Mouse (Mus musculus): ENCODE data around the gene Cygb. TPM values are rescaled to one million over a fixed set of nuclear protein-coding genes. Genes with fewer than 3 reads are reported as not detected.

The Cygb gene
- polyA plus RNA-seq, 1 experiment from 2014 or later: 0.60 TPM

GRCm38 (mm10) chr11:116653234-116653633 lies 879 bp downstream of the Cygb start, which contains the start of gene Prcd:
Gene Prcd, plus strand, starts transcription at chr11:116653534.
- DNase-seq: no peak
- Histone ChIP-seq H3K4me3 (replicated peaks) (peak within 1 kb of the TSS; percentile 47), H3K27ac (no peak within 1 kb of the TSS), H3K27me3 (peaks cover 65% of the 10 kb centered on the region), H3K9ac (no peak within 1 kb of the TSS), H3K4me2 (peak within 1 kb of the TSS; percentile 64), H3K9me3 (replicated peaks) (no peaks in the 10 kb centered on the region), H3K36me3 (no peaks in the 10 kb centered on the region), H3K4me1 (replicated peaks) (peaks cover 37% of the 10 kb centered on the region)
- ATAC-seq (ENCODE audit: low read depth): no peak
- 10% methylated on average over 10 of the region's 10 CpGs for WGBS (ENCODE audit: insufficient replicate concordance)

- ATAC-seq (ENCODE audit: low read depth): no peak
- Histone ChIP-seq H3K4me2 (no peak overlapping the region), H3K27me3 (peaks cover 65% of the 10 kb centered on the region), H3K9ac (no peak overlapping the region), H3K4me1 (replicated peaks) (peaks cover 37% of the 10 kb centered on the region), H3K9me3 (replicated peaks) (no peaks in the 10 kb centered on the region), H3K27ac (no peak overlapping the region), H3K4me3 (replicated peaks) (no peak overlapping the region), H3K36me3 (no peaks in the 10 kb centered on the region)
- 57% methylated on average over 25 of the region's 25 CpGs for WGBS (ENCODE audit: insufficient replicate concordance)
- DNase-seq: no peak
Measured at GRCm38 (mm10) chr11:116652330-116653098, 1.6 kb downstream of the Cygb start.

GRCm38 (mm10) chr11:116651339-116651738 lies 2.8 kb downstream of the Cygb start:
- no peak overlapping the region for H3K9ac ChIP-seq
- WGBS (ENCODE audit: insufficient replicate concordance): 64% methylated on average over 8 of the region's 8 CpGs
- DNase-seq: no peak
- no peak overlapping the region for H3K4me3 ChIP-seq (replicated peaks)
- no peak overlapping the region for H3K4me2 ChIP-seq
- H3K27me3 ChIP-seq: peaks cover 64% of the 10 kb centered on the region
- no peak overlapping the region for H3K27ac ChIP-seq
- peaks cover 38% of the 10 kb centered on the region for H3K4me1 ChIP-seq (replicated peaks)
- H3K36me3 ChIP-seq: no peaks in the 10 kb centered on the region
- no peaks in the 10 kb centered on the region for H3K9me3 ChIP-seq (replicated peaks)
- no peak for ATAC-seq (ENCODE audit: low read depth)

GRCm38 (mm10) chr11:116650811-116651210 lies 3.3 kb downstream of the Cygb start:
- 76% methylated on average over 8 of the region's 8 CpGs for WGBS (ENCODE audit: insufficient replicate concordance)
- Histone ChIP-seq H3K27ac (no peak overlapping the region), H3K9me3 (replicated peaks) (no peaks in the 10 kb centered on the region), H3K4me1 (replicated peaks) (peaks cover 38% of the 10 kb centered on the region), H3K27me3 (peaks cover 63% of the 10 kb centered on the region), H3K9ac (no peak overlapping the region), H3K36me3 (no peaks in the 10 kb centered on the region), H3K4me2 (no peak overlapping the region), H3K4me3 (replicated peaks) (no peak overlapping the region)
- DNase-seq (no peak), ATAC-seq (ENCODE audit: low read depth) (no peak)

- no peak for ATAC-seq (ENCODE audit: low read depth)
- peaks cover 38% of the 10 kb centered on the region for H3K4me1 ChIP-seq (replicated peaks)
- H3K9ac ChIP-seq: no peak overlapping the region
- peaks cover 61% of the 10 kb centered on the region for H3K27me3 ChIP-seq
- H3K9me3 ChIP-seq (replicated peaks): no peaks in the 10 kb centered on the region
- no peak overlapping the region for H3K4me3 ChIP-seq (replicated peaks)
- DNase-seq: no peak
- H3K27ac ChIP-seq: no peak overlapping the region
- 77% methylated on average over 13 of the region's 13 CpGs for WGBS (ENCODE audit: insufficient replicate concordance)
- H3K4me2 ChIP-seq: no peak overlapping the region
- H3K36me3 ChIP-seq: no peaks in the 10 kb centered on the region
Measured at GRCm38 (mm10) chr11:116649711-116650337, 4.3 kb downstream of the Cygb start.

- WGBS (ENCODE audit: insufficient replicate concordance): 72% methylated on average over 10 of the region's 10 CpGs
- DNase-seq (no peak), ATAC-seq (ENCODE audit: low read depth) (no peak)
- Histone ChIP-seq H3K27ac (no peak overlapping the region), H3K9me3 (replicated peaks) (no peaks in the 10 kb centered on the region), H3K36me3 (no peaks in the 10 kb centered on the region), H3K9ac (no peak overlapping the region), H3K4me1 (replicated peaks) (peaks cover 36% of the 10 kb centered on the region), H3K4me2 (no peak overlapping the region), H3K27me3 (peaks cover 61% of the 10 kb centered on the region), H3K4me3 (replicated peaks) (no peak overlapping the region)
Measured at GRCm38 (mm10) chr11:116648976-116649375, 5.1 kb downstream of the Cygb start.

- DNase-seq (no peak), ATAC-seq (ENCODE audit: low read depth) (no peak)
- Histone ChIP-seq H3K4me2 (no peak overlapping the region), H3K9me3 (replicated peaks) (no peaks in the 10 kb centered on the region), H3K27ac (peak overlapping the region; percentile 72), H3K36me3 (no peaks in the 10 kb centered on the region), H3K4me1 (replicated peaks) (peaks cover 36% of the 10 kb centered on the region), H3K4me3 (replicated peaks) (no peak overlapping the region), H3K9ac (no peak overlapping the region), H3K27me3 (peaks cover 61% of the 10 kb centered on the region)
- WGBS (ENCODE audit: insufficient replicate concordance): 61% methylated on average over 18 of the region's 18 CpGs
Measured at GRCm38 (mm10) chr11:116648213-116648921, 5.7 kb downstream of the Cygb start.

- Histone ChIP-seq H3K4me2 (peak overlapping the region; percentile 27; the same call in 1 of the 2 replicates), H3K9ac (peak overlapping the region; percentile 52), H3K36me3 (no peaks in the 10 kb centered on the region), H3K4me3 (replicated peaks) (no peak overlapping the region), H3K9me3 (replicated peaks) (no peaks in the 10 kb centered on the region), H3K27ac (peak overlapping the region; percentile 72), H3K4me1 (replicated peaks) (peaks cover 36% of the 10 kb centered on the region), H3K27me3 (peaks cover 52% of the 10 kb centered on the region)
- DNase-seq (peak; percentile 48), ATAC-seq (ENCODE audit: low read depth) (peak; percentile 85)
- 33% methylated on average over 11 of the region's 11 CpGs for WGBS (ENCODE audit: insufficient replicate concordance)
Measured at GRCm38 (mm10) chr11:116647340-116647991, 6.6 kb downstream of the Cygb start.

- peaks cover 36% of the 10 kb centered on the region for H3K4me1 ChIP-seq (replicated peaks)
- H3K9me3 ChIP-seq (replicated peaks): no peaks in the 10 kb centered on the region
- H3K4me3 ChIP-seq (replicated peaks): no peak overlapping the region
- 0 out of 2 replicates have a peak overlapping the region, but pooled peaks have one; percentile 27 for H3K4me2 ChIP-seq
- peak overlapping the region; percentile 52; the same call in 1 of the 2 replicates for H3K9ac ChIP-seq
- peaks cover 45% of the 10 kb centered on the region for H3K27me3 ChIP-seq
- 80% methylated on average over 7 of the region's 7 CpGs for WGBS (ENCODE audit: insufficient replicate concordance)
- H3K36me3 ChIP-seq: no peaks in the 10 kb centered on the region
- peak overlapping the region; percentile 62; the same call in 1 of the 2 replicates for H3K27ac ChIP-seq
- DNase-seq (no peak), ATAC-seq (ENCODE audit: low read depth) (no peak)
Measured at GRCm38 (mm10) chr11:116646771-116647170, 7.3 kb downstream of the Cygb start.

GRCm38 (mm10) chr11:116646136-116646535 lies 8.0 kb downstream of the Cygb start:
- H3K27ac ChIP-seq: no peak overlapping the region
- no peak for DNase-seq
- peaks cover 39% of the 10 kb centered on the region for H3K27me3 ChIP-seq
- no peak overlapping the region for H3K4me3 ChIP-seq (replicated peaks)
- WGBS (ENCODE audit: insufficient replicate concordance): 66% methylated on average over 11 of the region's 11 CpGs
- no peak overlapping the region for H3K9ac ChIP-seq
- H3K4me1 ChIP-seq (replicated peaks): peaks cover 36% of the 10 kb centered on the region
- H3K36me3 ChIP-seq: no peaks in the 10 kb centered on the region
- H3K9me3 ChIP-seq (replicated peaks): no peaks in the 10 kb centered on the region
- H3K4me2 ChIP-seq: no peak overlapping the region
- ATAC-seq (ENCODE audit: low read depth): no peak

Measured in liver, embryonic 13.5 days (tissue).